Mouse (Mus musculus): Measurements from ENCODE around the gene Smarcc2.

DNA sequence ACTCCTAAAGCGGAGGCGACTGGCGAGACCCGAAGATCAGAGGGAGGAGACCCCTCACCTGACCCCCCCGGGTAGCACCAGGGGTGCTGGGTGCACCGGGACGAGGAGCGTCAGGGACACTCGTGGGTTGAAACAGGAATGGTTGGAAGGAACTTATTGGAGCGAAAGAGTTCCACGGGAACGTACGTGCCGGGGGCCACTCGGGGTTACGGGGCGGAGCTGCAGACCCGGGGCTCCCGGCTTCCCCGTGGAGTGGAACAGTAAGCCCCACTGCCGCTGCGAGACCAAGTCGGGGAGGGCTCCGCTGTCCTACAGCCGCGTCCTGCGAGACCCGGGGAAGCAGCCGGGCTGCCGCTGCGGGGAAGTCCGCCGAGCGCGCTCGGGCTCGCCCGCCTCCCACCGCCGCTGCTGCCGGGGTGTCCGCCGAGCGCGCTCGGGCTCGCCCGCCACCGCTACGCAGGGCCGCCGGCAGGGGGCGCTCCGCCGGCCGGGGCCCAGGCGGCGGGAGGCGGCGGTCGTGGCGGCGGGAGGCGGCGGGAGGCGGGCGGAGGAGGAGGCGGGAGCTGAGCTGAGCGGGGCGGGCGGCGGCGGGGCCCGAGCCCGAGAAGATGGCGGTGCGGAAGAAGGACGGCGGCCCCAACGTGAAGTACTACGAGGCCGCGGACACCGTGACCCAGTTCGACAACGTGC, at the start of gene Smarcc2:
- TF ChIP-seq CTCF (IDR thresholded peaks at IDR 0.05; ENCODE audit: control insufficient read depth, insufficient read depth, insufficient read length) = peak; percentile 93
- TF ChIP-seq MYOG (IDR thresholded peaks at IDR 0.05; ENCODE audit: control insufficient read depth, extremely low read depth, insufficient read length) = no peak
- TF ChIP-seq CEBPB (IDR thresholded peaks at IDR 0.05; ENCODE audit: low read depth) = no peak
- no peak for TF ChIP-seq MYOD1 (IDR thresholded peaks at IDR 0.05; ENCODE audit: control insufficient read depth, insufficient read length, low read depth)
- no peak for TF ChIP-seq USF1 (IDR thresholded peaks at IDR 0.05; ENCODE audit: low read depth)

All from C2C12 (cell line).